Mouse (Mus musculus): Measurements from ENCODE around the gene Myo16.

The Myo16 gene

GRCm38 (mm10) chr8:10307345-10307744 is 153.6 kb downstream of the Myo16 start:
- no peak for DNase-seq

- DNase-seq = no peak
Measured at GRCm38 (mm10) chr8:10307770-10308476, 154.2 kb downstream of the Myo16 start.

- DNase-seq = no peak
Measured at GRCm38 (mm10) chr8:10310470-10310869, 156.8 kb downstream of the Myo16 start.

- DNase-seq = no peak
Measured at GRCm38 (mm10) chr8:10312316-10312715, 158.6 kb downstream of the Myo16 start.

- no peak for DNase-seq
Measured at GRCm38 (mm10) chr8:10316201-10316600, 162.5 kb downstream of the Myo16 start.

GRCm38 (mm10) chr8:10318103-10318502 is 164.4 kb downstream of the Myo16 start:
- DNase-seq = no peak

GRCm38 (mm10) chr8:10350451-10350850 is 196.7 kb downstream of the Myo16 start:
- no peak for DNase-seq

GRCm38 (mm10) chr8:10358711-10359110 is 205.0 kb downstream of the Myo16 start:
- no peak for DNase-seq

GRCm38 (mm10) chr8:10362949-10363348 is 209.2 kb downstream of the Myo16 start:
- DNase-seq = no peak

GRCm38 (mm10) chr8:10363654-10364406 is 210.1 kb downstream of the Myo16 start:
- DNase-seq = no peak

GRCm38 (mm10) chr8:10366141-10366540 is 212.4 kb downstream of the Myo16 start:
- no peak for DNase-seq

GRCm38 (mm10) chr8:10372571-10372970 is 218.9 kb downstream of the Myo16 start:
- DNase-seq = no peak

- no peak for DNase-seq
Measured at GRCm38 (mm10) chr8:10387143-10387542, 233.4 kb downstream of the Myo16 start.

GRCm38 (mm10) chr8:10391096-10391683 is 237.5 kb downstream of the Myo16 start:
- DNase-seq = no peak

- no peak for DNase-seq
Measured at GRCm38 (mm10) chr8:10391913-10392312, 238.2 kb downstream of the Myo16 start.

- DNase-seq = no peak
Measured at GRCm38 (mm10) chr8:10394506-10394905, 240.8 kb downstream of the Myo16 start.

- no peak for DNase-seq
Measured at GRCm38 (mm10) chr8:10395146-10395545, 241.4 kb downstream of the Myo16 start.

GRCm38 (mm10) chr8:10402606-10403005 is 248.9 kb downstream of the Myo16 start:
- DNase-seq = no peak

GRCm38 (mm10) chr8:10405469-10405868 is 251.8 kb downstream of the Myo16 start:
- peak; percentile 44 for DNase-seq

- no peak for DNase-seq
Measured at GRCm38 (mm10) chr8:10409043-10409442, 255.3 kb downstream of the Myo16 start.

GRCm38 (mm10) chr8:10411511-10411910 is 257.8 kb downstream of the Myo16 start:
- no peak for DNase-seq

GRCm38 (mm10) chr8:10413881-10414280 is 260.2 kb downstream of the Myo16 start:
- no peak for DNase-seq

- peak; percentile 47 for DNase-seq
Measured at GRCm38 (mm10) chr8:10414684-10415212, 261.0 kb downstream of the Myo16 start.

- no peak for DNase-seq
Measured at GRCm38 (mm10) chr8:10415288-10415687, 261.6 kb downstream of the Myo16 start.
